Mouse (Mus musculus) heart, postnatal 10 days (tissue): ENCODE results near the gene Treml2. TPM values are rescaled to one million over a fixed set of nuclear protein-coding genes. Genes with fewer than 3 reads are reported as not detected.

ENCODE experiments used
- DNase-seq, 2 experiments: peaks; one replicate each; pipeline ENCODE4 v3.0.0; 2021
- intact Hi-C: fragments of 180-260 bp; cut with DNase I; formaldehyde crosslinking; loops from one replicate; pipeline ENCODE4 v1.15.1; 2025
- total RNA-seq, 2 experiments: library from RNA; stranded (reverse); gene quantifications; 2 replicates each; pipeline ENCODE4 v1.2.3; 2021

Gene Treml2
- total RNA-seq = under 1 TPM; 0.42 to 0.69 TPM

DNA sequence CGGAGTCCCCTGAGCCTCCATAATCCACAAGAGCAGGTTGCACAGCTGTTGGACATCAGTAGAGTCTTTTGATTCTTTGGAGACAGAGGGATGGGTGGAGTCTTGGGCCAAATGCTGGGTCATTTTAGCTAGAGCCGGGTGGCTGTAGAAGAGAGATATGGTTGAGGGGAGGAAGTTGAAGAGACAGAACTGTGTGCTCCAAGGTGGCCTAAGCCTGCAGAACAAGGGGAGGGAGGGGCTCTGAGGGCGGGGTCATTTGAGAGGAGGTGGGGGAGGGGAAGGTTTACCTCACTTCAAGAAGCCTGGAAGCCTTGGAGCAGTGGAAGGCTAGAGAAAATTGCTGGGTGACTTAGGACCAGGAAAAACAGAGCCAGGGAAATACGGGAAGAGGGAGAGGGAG, at the start of gene Treml2:
Gene Treml2, plus strand, starts transcription at position 296 of the 400 bp plus-strand sequence.
- intact Hi-C loops = no loop called here
- DNase-seq = no peak

DNA sequence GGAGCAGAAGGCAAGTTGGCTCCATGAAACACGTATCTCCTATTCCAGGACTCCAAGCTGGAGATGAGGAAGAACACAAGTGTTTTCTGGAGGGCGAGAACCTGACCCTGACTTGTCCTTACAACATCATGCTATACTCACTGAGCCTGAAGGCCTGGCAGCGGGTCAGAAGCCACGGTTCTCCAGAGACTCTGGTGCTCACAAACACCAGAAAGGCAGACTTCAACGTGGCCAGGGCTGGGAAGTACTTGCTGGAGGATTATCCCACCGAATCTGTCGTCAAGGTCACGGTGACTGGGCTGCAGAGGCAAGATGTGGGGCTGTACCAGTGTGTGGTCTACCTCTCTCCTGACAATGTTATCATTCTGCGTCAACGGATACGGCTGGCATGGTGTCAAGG, 49.8 kb upstream of the Treml2 start:
- no peak for DNase-seq

DNA sequence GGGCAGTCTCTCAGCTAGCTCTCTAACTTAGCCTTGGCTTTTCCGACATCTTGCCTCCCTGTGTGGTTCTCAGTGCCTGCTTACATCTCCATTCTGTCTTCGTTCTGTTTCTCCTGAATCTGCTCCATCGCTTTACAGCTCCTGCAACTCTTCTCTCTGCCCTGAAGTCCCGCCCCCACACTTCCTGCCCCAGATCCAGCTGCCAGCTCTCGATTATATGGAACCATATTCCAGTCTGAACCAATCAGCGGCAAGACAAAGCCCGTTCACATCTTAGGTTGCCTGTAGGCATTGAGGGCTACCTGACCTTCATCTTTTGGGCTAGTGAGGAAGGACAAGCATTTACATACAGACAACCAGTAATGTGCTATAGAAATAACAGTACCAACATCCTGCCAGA, 48.7 kb upstream of the Treml2 start:
- intact Hi-C loops = no loop called here
- no peak for DNase-seq

More for the DNA sequence above, 49.8 kb upstream of the Treml2 start:
- intact Hi-C loops = no loop called here

DNA sequence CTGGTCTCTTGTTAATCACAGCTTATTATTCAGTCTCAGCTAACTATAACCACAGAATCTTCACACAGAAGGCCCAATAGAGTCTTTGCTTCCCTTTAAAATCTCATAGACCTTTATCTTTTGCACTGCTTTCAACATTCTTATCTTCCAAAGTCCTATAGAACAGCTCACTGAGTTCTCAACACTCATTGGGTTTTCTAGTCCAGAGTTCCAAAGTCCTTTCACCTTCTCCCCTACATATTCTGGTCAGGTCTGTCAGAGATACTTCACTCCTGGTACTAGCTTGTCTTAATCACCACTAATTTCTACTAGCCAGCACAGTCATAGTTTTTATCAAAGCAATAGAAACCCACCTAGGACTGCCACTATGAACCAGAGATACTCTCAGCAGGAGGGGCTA, 42.7 kb upstream of the Treml2 start:
- intact Hi-C loops = no loop called here
- DNase-seq = no peak

DNA sequence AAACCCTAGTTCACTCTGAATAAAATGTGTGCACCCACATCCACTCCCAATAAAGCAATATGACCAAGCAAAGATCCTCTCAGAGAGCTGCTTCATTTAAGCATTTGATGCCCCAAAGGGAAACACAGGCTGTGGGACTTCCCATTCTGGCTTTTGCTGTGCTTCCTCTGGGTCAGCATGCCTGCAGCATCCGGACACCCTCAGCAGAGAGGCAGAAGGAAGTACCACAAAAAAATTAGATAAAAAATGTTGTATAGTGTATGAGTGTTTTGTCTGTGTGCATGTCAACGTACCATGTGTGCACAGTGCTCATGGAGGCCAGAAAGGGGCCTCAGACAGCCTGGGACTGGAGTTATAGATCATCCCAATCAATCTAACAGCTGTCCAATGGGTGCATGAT, 37.4 kb upstream of the Treml2 start:
- DNase-seq = no peak
- intact Hi-C loops = no loop called here

DNA sequence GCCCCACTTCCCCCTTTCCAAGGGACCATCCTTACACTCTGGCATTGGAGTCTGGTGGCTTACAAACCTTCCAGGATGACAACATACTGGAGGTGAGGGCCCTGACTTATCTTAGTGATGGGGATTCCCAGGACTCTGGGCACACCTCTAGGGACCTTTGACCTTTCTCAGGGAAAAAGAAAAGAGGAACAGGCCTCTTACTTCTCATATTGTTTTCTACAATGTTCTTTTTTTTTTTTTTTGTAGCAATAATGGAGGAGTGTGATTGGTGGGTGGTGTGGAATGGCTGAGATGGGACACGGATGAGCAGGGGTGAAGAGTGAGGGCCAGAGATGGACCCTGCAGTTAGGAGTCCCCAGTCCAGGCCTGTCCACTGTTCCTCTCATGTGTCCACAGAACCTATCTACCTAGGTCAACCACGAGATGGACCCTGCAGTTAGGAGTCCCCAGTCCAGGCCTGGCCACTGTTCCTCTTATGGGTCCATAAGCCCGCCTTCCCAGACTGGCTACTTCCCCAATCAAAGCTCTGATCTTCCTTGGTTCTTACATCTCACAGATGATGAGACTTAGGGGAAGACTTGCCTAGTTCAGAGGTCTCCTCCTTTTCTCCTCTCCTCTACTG, 35.4 kb upstream of the Treml2 start, which contains the start of gene Treml4:
Gene Treml4, plus strand, starts transcription at position 555 of the 622 bp plus-strand sequence.
- no peak for DNase-seq
- intact Hi-C loops = no loop called here

DNA sequence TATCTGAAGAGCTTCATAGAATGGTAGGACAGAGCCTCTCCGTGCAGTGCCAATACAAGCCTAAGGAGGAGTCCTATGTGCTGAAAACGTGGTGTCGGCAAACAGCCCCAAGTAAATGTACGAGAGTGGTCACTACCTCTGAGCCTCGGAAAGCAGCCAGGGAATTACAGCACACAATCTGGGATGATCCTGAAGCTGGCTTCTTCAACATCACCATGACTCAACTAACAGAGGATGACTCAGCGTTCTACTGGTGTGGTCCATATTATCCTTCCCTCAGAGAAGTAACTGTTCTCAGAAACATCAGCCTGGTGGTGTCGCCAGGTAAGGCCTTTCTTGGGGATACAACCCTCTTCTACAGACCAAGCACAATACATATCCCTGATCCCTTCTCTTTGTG, 34.6 kb upstream of the Treml2 start:
- intact Hi-C loops = no loop called here
- no peak for DNase-seq

DNA sequence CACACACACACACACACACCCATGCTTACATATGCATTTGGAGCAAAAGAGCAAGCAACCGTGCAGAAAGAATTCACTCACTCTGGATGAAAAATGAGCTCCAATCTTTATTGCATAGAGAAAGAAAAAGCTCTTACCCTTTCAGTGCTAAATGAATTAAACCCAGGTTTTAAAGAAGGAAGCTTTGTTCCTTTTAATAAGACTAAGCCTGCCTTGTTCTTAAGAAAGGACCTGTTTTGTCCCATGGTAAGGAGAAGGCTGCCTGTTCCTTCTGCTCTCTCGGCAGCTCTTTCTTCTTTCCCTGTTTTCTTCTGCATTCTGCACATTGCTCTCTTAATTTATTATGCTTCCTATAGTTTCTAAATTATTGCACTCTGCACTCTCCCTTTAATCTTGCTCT, 33.2 kb upstream of the Treml2 start:
- intact Hi-C loops = no loop called here
- no peak for DNase-seq

DNA sequence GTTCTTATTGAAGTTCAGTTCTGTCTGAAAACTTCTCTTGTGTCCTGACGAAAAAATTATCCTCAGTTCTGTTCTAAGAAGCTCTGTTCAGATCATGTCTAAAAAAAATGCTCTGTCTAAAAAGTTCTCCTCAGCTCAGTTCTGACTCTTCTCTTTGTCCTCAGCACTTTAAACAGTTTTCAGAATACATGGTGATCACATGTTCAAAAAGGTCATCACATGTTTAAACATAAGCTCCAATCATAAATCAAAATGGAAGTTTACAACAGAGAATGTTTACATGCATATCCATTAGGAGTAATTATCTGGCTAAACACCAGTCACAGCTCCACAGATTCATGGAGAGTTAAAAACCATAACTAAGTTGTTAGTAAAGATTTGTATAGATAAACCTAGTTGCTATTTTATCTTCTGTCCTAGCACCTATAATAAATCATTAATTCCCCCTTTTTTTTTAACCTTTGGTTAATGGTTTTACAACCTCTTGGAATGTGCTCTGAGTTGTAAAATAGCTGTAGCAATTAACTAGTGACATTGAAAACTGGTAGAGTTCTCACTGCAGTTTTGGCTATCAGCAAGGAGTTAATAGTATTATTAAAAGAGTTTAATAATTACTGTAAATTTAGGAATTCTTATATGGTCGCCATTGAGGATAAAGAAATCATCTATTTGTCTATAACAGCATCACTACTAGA, 32.5 kb upstream of the Treml2 start:
- intact Hi-C loops = no loop called here
- no peak for DNase-seq

DNA sequence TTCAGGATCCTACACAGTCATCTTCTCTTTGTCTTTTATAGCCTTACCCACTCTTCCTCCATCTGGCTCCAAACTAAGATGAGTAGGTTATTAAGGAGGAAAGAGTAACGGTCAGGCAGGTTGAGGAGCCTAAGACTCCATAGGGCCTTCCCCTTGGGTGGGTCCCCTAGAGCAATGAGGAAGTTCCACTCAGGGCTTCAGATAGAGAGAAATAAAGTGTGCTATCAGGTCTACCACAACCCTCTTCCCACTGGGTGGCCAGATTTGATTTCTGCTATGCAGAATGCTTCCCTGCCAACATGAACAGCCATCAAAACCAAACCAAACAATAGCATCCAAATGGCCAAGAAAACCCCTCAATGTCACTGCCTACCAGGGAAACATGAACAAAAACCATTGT, 31.7 kb upstream of the Treml2 start:
- intact Hi-C loops = no loop called here
- DNase-seq = no peak

DNA sequence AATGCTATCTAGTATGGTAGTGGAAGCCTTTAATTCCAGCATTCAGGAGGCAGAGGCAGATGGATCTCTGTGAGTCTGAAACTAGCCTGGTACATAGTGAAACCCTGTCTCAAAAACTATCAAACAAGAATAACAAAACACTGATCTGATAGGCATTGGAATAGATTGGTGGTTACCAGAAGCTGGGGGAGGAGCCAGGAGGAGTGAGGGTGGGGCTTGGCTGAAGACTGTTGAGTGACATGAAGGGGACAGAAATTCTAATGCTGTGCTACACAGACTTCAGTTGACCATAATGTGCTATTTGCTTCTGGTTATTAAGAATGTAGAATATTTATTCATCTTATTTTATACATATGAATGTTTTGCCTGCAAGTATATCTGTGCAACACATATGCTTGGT, 31.0 kb upstream of the Treml2 start:
- intact Hi-C loops = no loop called here
- DNase-seq = no peak

DNA sequence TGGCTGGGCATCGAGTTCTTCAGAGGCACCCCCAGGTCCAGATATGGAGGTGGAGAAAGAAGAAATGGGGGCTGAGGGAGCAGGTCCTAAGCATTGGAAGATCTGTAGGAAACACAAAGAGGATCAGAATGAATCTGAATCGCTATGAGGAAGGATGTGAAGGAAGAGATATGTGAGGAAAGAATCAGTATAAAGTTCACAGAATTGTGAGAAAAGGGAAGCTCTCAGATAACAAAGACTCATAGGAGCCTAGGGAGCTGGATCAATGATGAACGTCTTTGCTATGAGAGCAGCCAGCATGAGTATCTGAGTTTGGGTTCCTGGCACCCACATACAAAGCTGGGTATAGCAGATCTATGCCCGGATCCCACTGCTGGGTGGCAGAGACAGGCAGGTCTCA, 29.5 kb upstream of the Treml2 start:
- no peak for DNase-seq
- intact Hi-C loops = no loop called here

DNA sequence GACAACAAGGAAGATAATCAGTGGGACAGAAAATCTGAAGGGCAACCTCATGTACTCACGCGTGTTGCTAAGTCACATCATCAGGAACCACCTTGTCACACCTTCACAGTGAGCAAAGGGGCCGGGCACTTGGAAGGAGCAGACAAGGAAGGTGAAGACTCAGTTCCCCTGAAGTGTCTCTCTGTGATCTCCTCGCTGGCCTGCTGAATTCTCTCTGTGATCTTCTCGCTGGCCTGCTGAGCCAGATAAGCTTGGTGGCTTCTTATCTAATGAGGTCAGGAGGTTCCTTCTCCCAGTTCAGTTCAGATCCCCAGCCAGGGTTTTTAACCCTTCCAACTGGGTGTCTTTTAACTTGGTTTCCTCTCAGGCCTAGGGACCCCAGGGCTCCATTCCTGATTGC, 27.1 kb upstream of the Treml2 start:
- intact Hi-C loops = no loop called here
- DNase-seq = no peak

DNA sequence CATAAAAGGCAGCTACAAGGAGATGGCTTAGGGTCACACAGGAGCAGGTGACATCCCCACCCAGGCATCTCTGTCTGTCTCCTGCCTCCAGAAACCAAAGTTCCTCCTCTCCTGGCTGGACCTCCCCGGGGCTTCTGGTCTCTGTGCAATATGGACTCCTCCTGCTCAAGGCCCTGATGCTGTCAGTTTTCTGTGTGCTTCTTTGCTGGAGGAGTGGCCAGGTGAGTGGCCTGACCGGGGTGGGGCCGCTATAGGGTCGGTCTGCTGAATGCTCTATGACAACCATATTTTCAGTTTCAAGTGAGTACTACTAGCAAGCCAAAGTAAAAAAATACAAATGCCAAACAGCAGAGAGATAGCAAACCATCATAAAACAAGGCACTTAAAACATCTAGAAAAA, 26.7 kb upstream of the Treml2 start:
- intact Hi-C loops = no loop called here
- no peak for DNase-seq

DNA sequence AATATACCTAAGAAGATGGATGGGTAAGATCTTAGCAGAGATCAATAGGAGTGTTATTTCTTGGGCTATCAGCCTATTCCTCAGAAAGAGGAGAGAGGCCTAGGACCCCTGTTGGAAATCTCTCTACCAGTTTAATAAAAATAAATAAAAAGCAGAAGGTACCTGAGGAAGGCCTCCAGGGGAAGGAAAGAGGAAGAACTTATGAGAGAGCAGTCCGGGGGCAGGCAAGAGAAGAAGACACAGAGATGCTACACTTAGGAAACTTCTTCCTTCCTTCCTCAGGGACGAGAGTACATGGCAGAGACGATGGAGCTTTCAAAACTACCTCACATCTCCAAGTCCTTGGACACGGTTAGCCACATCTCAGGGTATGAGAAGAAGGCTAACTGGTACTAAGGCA, 25.2 kb upstream of the Treml2 start:
- intact Hi-C loops = loop anchor here (1.0 kb wide), 1 partner anchor 63 kb away; no protein-coding TSS in a partner anchor

DNA sequence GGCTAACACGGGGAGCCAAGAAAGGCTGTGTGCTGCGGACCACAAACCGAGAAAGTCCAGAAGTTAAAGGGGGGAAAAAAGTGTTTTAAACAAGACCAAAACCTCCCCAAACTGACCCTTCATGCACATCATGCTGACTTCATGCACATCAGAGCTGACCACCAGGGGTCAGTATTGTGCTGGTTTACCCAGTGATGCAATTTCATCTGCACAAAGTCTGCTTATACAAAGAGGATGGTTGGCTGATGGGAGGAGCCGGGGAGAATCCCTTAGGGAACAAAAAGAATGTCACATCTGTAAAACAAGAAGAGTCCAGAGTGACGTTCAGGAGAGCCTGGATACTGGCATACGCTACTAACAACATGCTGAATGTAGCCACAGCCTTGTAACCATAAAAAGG, 24.4 kb upstream of the Treml2 start:
- intact Hi-C loops = loop anchor here (1.0 to 5.0 kb wide), 2 partner anchors 62 to 327 kb away; no protein-coding TSS in a partner anchor
- peak; percentile 77 to 87 for DNase-seq

More for the DNA sequence above, 25.2 kb upstream of the Treml2 start:
- no peak for DNase-seq

DNA sequence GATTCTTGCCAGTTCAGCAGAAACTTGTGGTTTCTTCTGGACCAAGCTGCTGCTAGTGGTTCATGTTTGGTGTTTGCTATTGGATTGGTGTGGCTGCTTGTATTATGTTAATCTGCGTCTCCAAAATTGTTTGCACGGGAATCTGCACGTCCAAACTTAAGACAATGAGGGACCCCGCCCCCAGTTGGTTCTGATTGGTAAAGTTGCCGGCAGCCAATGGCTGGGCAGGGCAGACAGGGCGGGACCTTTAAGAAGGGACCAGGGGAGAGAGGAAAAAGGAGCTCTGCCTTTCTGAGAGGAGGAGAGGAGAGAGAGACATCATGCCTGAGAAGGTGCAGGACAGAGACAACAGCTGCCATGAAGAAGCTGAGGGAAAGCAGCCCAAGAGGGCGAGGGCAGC, 23.6 kb upstream of the Treml2 start:
- DNase-seq = no peak
- intact Hi-C loops = loop anchor here (5.0 kb wide), 1 partner anchor 327 kb away; no protein-coding TSS in a partner anchor

DNA sequence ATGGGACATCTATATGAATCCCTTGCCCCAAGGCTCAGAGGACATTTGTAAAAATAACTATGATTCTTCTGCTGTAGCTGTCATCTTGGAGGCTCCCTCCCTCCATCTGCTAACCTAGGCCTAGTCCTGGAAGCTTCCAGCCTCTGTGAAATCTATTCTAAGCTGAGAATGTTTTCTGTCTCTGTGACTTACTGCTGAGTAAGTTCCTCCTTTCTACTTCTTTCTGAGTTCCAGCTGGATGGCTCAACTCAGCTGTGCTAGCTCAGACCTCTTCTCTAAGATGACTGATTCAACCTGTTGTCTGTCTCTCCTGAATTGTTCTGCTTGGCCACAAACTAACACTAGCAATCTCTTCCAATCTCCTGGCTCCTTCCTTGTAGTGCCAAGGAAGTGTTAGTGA, 20.9 kb upstream of the Treml2 start:
- intact Hi-C loops = loop anchor here (5.0 kb wide), 1 partner anchor 324 kb away; no protein-coding TSS in a partner anchor
- no peak for DNase-seq

DNA sequence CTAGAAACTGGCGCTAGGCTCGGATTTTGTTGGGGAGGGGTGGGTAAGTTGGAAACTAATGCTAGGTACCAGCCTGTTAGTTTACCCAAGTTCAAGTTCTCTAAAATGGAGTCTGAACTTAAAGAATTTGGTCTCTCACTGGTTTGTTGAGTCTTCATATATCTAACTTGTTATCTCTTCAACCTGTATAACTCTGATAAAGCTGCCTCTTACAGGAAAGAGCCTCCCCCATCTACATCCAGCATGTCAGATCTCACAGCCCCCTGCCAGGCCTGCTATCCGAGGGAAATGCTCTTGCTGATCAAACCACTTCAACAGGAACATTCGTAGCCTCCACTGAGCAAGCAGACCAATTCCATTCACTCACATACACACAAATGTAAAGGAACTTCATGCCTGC, 20.3 kb upstream of the Treml2 start:
- intact Hi-C loops = loop anchor here (5.0 kb wide), 1 partner anchor 323 kb away; no protein-coding TSS in a partner anchor

DNA sequence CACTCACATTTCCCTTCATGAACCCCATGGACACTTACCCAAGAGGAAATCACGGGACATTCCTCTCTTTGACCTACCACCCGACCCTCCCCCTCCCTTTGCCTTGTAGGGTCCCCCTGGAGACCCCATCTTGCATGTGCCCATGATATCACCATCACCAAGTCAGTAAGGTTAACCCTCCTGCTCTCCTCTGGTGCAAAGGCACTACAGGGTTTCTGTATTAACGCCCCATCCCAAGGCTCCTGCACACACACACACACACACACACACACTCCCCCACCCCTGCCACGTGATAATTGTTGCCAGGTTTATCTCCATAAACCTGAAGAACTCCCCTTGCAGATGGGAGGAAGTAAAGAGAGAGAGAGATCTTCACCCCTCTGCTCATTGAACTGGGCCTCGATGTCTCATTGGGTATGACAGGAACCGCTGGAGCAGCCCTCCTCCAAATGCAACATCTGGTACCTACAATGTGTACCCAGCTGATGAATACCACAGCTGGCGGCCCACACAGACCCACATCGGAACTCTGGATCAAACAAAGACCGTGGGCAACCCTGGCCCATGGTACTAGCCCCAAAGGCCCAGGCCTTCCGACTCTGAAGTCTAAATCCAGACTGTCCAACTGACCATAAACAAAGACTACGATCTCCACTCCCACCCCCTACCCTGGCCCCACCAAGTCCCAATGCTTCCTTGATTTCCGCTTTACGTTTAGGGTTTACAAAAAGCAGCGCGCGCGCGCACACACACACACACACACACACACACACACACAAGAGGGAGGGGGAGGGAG, 18.2 kb upstream of the Treml2 start:
- intact Hi-C loops = no loop called here
- DNase-seq = no peak

More for the DNA sequence above, 20.3 kb upstream of the Treml2 start:
- no peak for DNase-seq

DNA sequence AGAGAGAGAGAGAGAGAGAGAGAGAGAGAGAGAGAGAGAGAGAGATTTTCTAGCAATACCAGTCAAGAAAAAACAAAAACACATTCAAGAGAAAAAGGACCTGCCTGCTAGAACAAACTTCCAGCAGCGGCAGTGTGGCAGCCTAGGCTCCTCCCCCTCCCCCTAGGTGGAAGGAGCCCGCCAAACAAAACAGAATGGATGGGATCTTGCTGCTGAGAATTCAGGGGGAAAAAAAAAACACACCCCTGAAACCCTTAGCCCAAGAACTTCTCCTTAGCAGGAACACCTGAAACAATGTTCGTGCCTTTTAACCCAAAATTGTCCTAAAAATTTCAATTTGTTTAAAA, 17.6 kb upstream of the Treml2 start:
- intact Hi-C loops = no loop called here
- DNase-seq = no peak

DNA sequence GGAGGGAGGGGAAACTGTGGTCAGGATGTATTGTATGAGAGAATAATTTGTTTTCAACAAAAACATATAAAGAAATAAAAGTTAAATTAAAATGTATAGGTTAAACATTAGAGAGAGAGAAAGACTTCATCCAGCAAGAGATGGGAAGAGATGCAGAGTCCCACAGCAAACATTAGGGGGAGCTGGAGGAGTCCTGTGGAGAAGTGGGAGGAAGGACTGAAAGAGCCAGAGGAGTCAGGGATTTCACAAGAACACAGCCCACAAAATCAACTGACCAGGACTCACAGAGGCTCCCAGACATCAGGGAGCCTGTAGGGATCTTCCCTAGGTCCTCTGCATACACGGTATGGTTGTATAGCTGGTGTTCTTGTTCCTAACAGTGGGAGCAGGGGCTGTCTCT, 12.5 kb upstream of the Treml2 start:
- intact Hi-C loops = no loop called here

More for the DNA sequence above, 12.5 kb upstream of the Treml2 start:
- DNase-seq = no peak
